Comparison of ENCODE assay signal across 28 mouse cellular contexts in genomic region chr10:85673512-85673921, GRCm38 (mm10).
DNase-seq lines count a peak whose midpoint lies in the region; ATAC-seq lines count a peak whose summit lies in the region.
"Had no signal": no experiment of that assay in that cellular context is flagged by ENCODE, and none has a peak within 500 bp of the region (broad histone marks: within the 10 kb centered on the region; RNA-seq: fewer than 3 reads in every experiment).

No protein-coding gene starts in this region.

- H3K27ac ChIP-seq in forebrain, embryonic 14.5 days (ENCODE audit: low read depth, low read length) = 0 out of 2 replicates have a peak overlapping the region, but pooled peaks have one; percentile 46
- H3K27ac ChIP-seq in forebrain, embryonic 11.5 days (ENCODE audit: low read depth, low read length) = no peak overlapping the region
- H3K27ac ChIP-seq: heart, embryonic 15.5 days; hindbrain, embryonic 13.5 days; liver, embryonic 14.5 days; midbrain, embryonic 10.5 days; midbrain, embryonic 15.5 days; neural tube, embryonic 12.5 days had no signal

- H3K4me2 ChIP-seq in forebrain, embryonic 14.5 days (ENCODE audit: low read length) = no peak overlapping the region
- no peak overlapping the region for H3K4me2 ChIP-seq in forebrain, embryonic 11.5 days (ENCODE audit: low read depth, low read length, severe bottlenecking)
- H3K4me2 ChIP-seq: heart, embryonic 15.5 days; hindbrain, embryonic 13.5 days; midbrain, embryonic 15.5 days; neural tube, embryonic 12.5 days had no signal

- ATAC-seq in forebrain, embryonic 14.5 days = peak; percentile 86; the same call in 1 of the 2 replicates
- no peak for ATAC-seq in forebrain, embryonic 11.5 days (replicated peaks; ENCODE audit: low FRiP score)
- ATAC-seq: intestine, postnatal 0 days; midbrain, embryonic 15.5 days; Patski had no signal

- H3K4me1 ChIP-seq in forebrain, embryonic 14.5 days (ENCODE audit: control insufficient read depth, insufficient read depth, low read length) = no peaks in the 10 kb centered on the region
- H3K4me1 ChIP-seq in forebrain, embryonic 11.5 days (replicated peaks; ENCODE audit: control insufficient read depth, insufficient read depth, low read length) = no peaks in the 10 kb centered on the region
- H3K4me1 ChIP-seq: heart, embryonic 15.5 days; hindbrain, embryonic 13.5 days; midbrain, embryonic 10.5 days; midbrain, embryonic 15.5 days; neural tube, embryonic 12.5 days had no signal

- H3K4me3 ChIP-seq in forebrain, embryonic 14.5 days (ENCODE audit: low read depth, low read length) = no peak overlapping the region
- H3K4me3 ChIP-seq in forebrain, embryonic 11.5 days (ENCODE audit: low read depth, low read length) = no peak overlapping the region
- H3K4me3 ChIP-seq: heart, embryonic 15.5 days; hindbrain, embryonic 13.5 days; midbrain, embryonic 10.5 days; midbrain, embryonic 15.5 days; myocyte; neural tube, embryonic 12.5 days had no signal

- no peaks in the 10 kb centered on the region for H3K36me3 ChIP-seq in forebrain, embryonic 14.5 days (ENCODE audit: control insufficient read depth, insufficient read depth, low read length)
- H3K36me3 ChIP-seq in forebrain, embryonic 11.5 days (ENCODE audit: control insufficient read depth, insufficient read depth, low read length) = no peaks in the 10 kb centered on the region
- H3K36me3 ChIP-seq: heart, embryonic 15.5 days; hindbrain, embryonic 13.5 days; midbrain, embryonic 10.5 days; midbrain, embryonic 15.5 days; neural tube, embryonic 12.5 days had no signal

- no peaks in the 10 kb centered on the region for H3K27me3 ChIP-seq in forebrain, embryonic 14.5 days (replicated peaks; ENCODE audit: control insufficient read depth, insufficient read depth, low read length)
- no peaks in the 10 kb centered on the region for H3K27me3 ChIP-seq in forebrain, embryonic 11.5 days (ENCODE audit: control insufficient read depth, insufficient read depth, low read length)
- H3K27me3 ChIP-seq: heart, embryonic 15.5 days; hindbrain, embryonic 13.5 days; midbrain, embryonic 15.5 days; neural tube, embryonic 12.5 days had no signal

- H3K9me3 ChIP-seq in forebrain, embryonic 14.5 days (replicated peaks; ENCODE audit: control insufficient read depth, low read length) = peaks cover 4% of the 10 kb centered on the region; the same call in 1 of the 2 replicates
- no peaks in the 10 kb centered on the region for H3K9me3 ChIP-seq in forebrain, embryonic 11.5 days (ENCODE audit: control insufficient read depth, low read length)
- H3K9me3 ChIP-seq: heart, embryonic 15.5 days had no signal

- DNase-seq in forebrain, embryonic 14.5 days (ENCODE audit: low spot score) = peak; percentile 83
- DNase-seq in forebrain, embryonic 11.5 days (ENCODE audit: low spot score) = no peak
- peak; percentile 10 for DNase-seq in layer of hippocampus, adult 9-11 months
- DNase-seq in layer of hippocampus, adult 8-10 months (ENCODE audit: low spot score in 2 of 2) = no peak
- peak; percentile 32 to 54 for DNase-seq in right cerebral cortex, postnatal 10 days (ENCODE audit: low spot score in 2 of 2)
- DNase-seq in right cerebral cortex, postnatal 25 days = no peak
- DNase-seq in telencephalon, adult 2 months (ENCODE audit: low read depth, low spot score) = peak; percentile 46
- no peak for DNase-seq in cerebellum, postnatal 36 days
- DNase-seq: adrenal gland, postnatal 10 days; cerebellum, adult 2 months; cerebellum, postnatal 25 days; gastrocnemius, postnatal 14 days; kidney, postnatal 14 days; left cerebral cortex, postnatal 4 days; lung, adult 2 months; lung, postnatal 14 days; spleen, adult 18-20 months; thymus, adult 2 months; thymus, postnatal 36 days had no signal

- H3K9ac ChIP-seq in forebrain, embryonic 14.5 days (ENCODE audit: low read length) = no peak overlapping the region
- no peak overlapping the region for H3K9ac ChIP-seq in forebrain, embryonic 11.5 days (ENCODE audit: low read length)
- H3K9ac ChIP-seq: heart, embryonic 15.5 days; hindbrain, embryonic 13.5 days; liver, embryonic 14.5 days; midbrain, embryonic 15.5 days; neural tube, embryonic 12.5 days had no signal

- WGBS in forebrain, embryonic 14.5 days = 83% methylated on average over 8 of the region's 8 CpGs
- 94% methylated on average over 8 of the region's 8 CpGs for WGBS in forebrain, embryonic 11.5 days

Comparison
In these comparisons a context has a peak if more than half of its experiments do, and no peak if none do; other contexts are left out.
1. DNase-seq: peak in forebrain, embryonic 14.5 days (single experiment), layer of hippocampus, adult 9-11 months (single experiment), right cerebral cortex, postnatal 10 days (2 of 2) and telencephalon, adult 2 months (single experiment); none in forebrain, embryonic 11.5 days (single experiment), layer of hippocampus, adult 8-10 months (0 of 2), right cerebral cortex, postnatal 25 days (single experiment) and cerebellum, postnatal 36 days (0 of 2).